Mouse (Mus musculus): ENCODE measurements around the gene Acer3. TPM values are rescaled to one million over a fixed set of nuclear protein-coding genes. Genes with fewer than 3 reads are reported as not detected.
A peak's percentile ranks its signal among the peaks of the same experiment; 100 is the strongest.
"Not testable (repeated sequence)": the region's sequence is repeated elsewhere in the genome, so short reads cannot be mapped to it uniquely, and the experiment has no call there.

Gene Acer3
- polyA plus RNA-seq, 1 experiment from 2014 or later, result 21.5 TPM

DNA sequence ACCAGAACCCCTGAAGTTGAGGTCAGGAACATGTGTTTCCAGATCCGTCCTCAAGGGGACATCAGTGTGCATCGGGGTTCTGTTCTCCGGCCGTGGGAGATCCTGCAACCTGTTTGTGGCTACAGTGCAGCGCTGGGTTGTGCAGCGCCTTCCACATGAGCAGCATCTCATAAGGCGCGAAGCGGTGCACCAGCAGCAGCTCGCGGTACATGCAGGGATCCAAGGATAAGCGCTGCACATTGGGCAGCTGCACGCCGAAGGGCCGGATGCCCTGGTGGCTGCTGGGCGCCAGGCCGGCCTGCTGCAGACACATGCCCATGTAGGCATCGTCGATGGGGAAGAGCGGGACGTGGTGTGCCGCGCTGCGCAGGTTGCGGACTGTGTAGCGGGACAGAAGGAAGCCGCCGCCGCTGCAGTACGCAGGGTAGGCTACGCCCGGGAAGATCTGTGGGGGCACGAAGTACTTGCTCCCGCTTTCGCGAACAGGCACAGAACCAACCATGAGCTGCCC lies 127.4 kb downstream of the Acer3 start:
- H3K27ac ChIP-seq (replicated peaks; ENCODE audit: low read depth, low read length), result no peak overlapping the region
- ATAC-seq (replicated peaks; ENCODE audit: insufficient number of reproducible peaks, low FRiP score, low TSS enrichment, low read depth), result peak; percentile 61; the same call in 1 of the 2 replicates
- H3K27me3 ChIP-seq (ENCODE audit: control insufficient read depth, insufficient read depth, low read length), result peaks cover 34% of the 10 kb centered on the region

DNA sequence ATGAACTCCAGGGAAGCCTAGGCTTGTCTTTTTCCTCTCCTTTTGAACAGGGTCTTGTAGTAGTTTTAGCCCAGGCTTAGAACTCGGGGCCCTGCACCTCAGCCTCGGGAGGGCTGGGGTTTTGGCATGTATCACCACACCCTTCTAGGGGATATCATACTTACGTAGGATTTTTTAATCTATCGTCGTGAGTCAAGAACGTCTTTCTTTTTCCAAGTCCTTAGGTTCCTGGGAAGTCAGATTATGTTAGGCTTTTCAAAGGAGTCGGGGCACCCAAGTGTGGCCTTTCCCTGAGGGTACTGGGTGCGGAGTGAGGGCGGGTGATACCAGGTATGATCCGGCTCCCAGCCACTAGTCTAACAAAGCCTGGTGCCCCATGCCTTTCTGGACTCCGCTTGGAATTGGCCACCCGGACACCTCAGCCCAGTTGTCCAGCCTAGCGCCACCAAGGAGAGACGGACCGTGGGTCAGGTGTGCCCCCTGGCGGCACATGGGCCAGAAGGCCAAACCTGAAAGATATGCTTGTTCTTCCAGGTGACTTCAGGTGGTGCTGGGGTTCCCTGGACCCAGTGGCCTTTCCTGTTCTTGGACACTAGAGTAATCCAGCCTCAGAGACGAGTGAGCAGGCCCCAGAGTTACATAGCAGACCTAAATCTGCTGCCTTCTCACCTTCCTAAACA lies 129.3 kb downstream of the Acer3 start:
- 57% methylated on average over 17 of the region's 17 CpGs for WGBS
- Histone ChIP-seq H3K27ac (replicated peaks; ENCODE audit: low read depth, low read length) (no peak overlapping the region), H3K36me3 (replicated peaks; ENCODE audit: control insufficient read depth, insufficient read depth, low read depth, low read length) (no peaks in the 10 kb centered on the region), H3K4me2 (ENCODE audit: low read depth, low read length) (no peak overlapping the region), H3K27me3 (ENCODE audit: control insufficient read depth, insufficient read depth, low read length) (peaks cover 34% of the 10 kb centered on the region), H3K4me3 (ENCODE audit: low read depth, low read length) (no peak overlapping the region), H3K4me1 (ENCODE audit: control insufficient read depth, insufficient read depth, low read length) (peaks cover 7% of the 10 kb centered on the region), H3K9me3 (replicated peaks; ENCODE audit: control insufficient read depth, low read length) (no peaks in the 10 kb centered on the region), H3K9ac (replicated peaks; ENCODE audit: low read length) (no peak overlapping the region)
- ATAC-seq (replicated peaks; ENCODE audit: insufficient number of reproducible peaks, low FRiP score, low TSS enrichment, low read depth) (no peak), DNase-seq (ENCODE audit: low spot score) (no peak)

More for the DNA sequence above, 127.4 kb downstream of the Acer3 start:
- Histone ChIP-seq H3K9me3 (replicated peaks; ENCODE audit: control insufficient read depth, low read length) (no peaks in the 10 kb centered on the region), H3K4me1 (ENCODE audit: control insufficient read depth, insufficient read depth, low read length) (peaks cover 7% of the 10 kb centered on the region), H3K36me3 (replicated peaks; ENCODE audit: control insufficient read depth, insufficient read depth, low read depth, low read length) (no peaks in the 10 kb centered on the region), H3K4me3 (ENCODE audit: low read depth, low read length) (peak overlapping the region; percentile 34), H3K9ac (replicated peaks; ENCODE audit: low read length) (no peak overlapping the region), H3K4me2 (ENCODE audit: low read depth, low read length) (peak overlapping the region; percentile 60)
- peak; percentile 26 for DNase-seq (ENCODE audit: low spot score)
- 8% methylated on average over 36 of the region's 36 CpGs for WGBS

GRCm38 (mm10) chr7:98190578-98190977 lies 130.4 kb downstream of the Acer3 start:
- Histone ChIP-seq H3K4me3 (ENCODE audit: low read depth, low read length) (no peak overlapping the region), H3K27me3 (ENCODE audit: control insufficient read depth, insufficient read depth, low read length) (peaks cover 30% of the 10 kb centered on the region), H3K27ac (replicated peaks; ENCODE audit: low read depth, low read length) (no peak overlapping the region), H3K9ac (replicated peaks; ENCODE audit: low read length) (no peak overlapping the region), H3K4me2 (ENCODE audit: low read depth, low read length) (no peak overlapping the region), H3K9me3 (replicated peaks; ENCODE audit: control insufficient read depth, low read length) (no peaks in the 10 kb centered on the region), H3K4me1 (ENCODE audit: control insufficient read depth, insufficient read depth, low read length) (peaks cover 7% of the 10 kb centered on the region), H3K36me3 (replicated peaks; ENCODE audit: control insufficient read depth, insufficient read depth, low read depth, low read length) (no peaks in the 10 kb centered on the region)
- DNase-seq (ENCODE audit: low spot score) (no peak), ATAC-seq (replicated peaks; ENCODE audit: insufficient number of reproducible peaks, low FRiP score, low TSS enrichment, low read depth) (no peak)
- WGBS, result 84% methylated on average over 1 of the region's 1 CpGs

DNA sequence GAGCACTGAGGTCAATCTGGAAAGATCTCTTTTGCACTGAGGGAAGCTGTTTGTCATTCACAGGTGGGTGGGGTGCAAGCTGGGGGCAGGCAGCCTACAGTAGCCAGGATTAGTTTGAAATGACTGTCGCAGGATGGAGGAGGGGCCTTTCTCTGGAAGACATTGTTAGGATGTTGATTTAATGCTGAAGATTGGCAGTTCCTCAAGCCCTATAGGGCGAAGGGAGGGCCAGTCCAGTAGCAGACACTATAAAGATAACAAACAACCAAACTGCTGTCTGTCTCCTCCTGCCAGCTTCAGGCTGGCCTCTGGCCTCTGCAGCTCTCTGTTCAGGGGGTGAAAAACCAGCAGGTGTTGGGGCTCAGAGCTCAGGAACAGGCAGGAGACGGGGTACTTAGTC lies 131.3 kb downstream of the Acer3 start:
- DNase-seq (ENCODE audit: low spot score) (no peak), ATAC-seq (replicated peaks; ENCODE audit: insufficient number of reproducible peaks, low FRiP score, low TSS enrichment, low read depth) (no peak)
- Histone ChIP-seq H3K27ac (replicated peaks; ENCODE audit: low read depth, low read length) (no peak overlapping the region), H3K9ac (replicated peaks; ENCODE audit: low read length) (no peak overlapping the region), H3K4me1 (ENCODE audit: control insufficient read depth, insufficient read depth, low read length) (peaks cover 7% of the 10 kb centered on the region), H3K36me3 (replicated peaks; ENCODE audit: control insufficient read depth, insufficient read depth, low read depth, low read length) (no peaks in the 10 kb centered on the region), H3K27me3 (ENCODE audit: control insufficient read depth, insufficient read depth, low read length) (peaks cover 23% of the 10 kb centered on the region), H3K4me3 (ENCODE audit: low read depth, low read length) (no peak overlapping the region), H3K4me2 (ENCODE audit: low read depth, low read length) (no peak overlapping the region), H3K9me3 (replicated peaks; ENCODE audit: control insufficient read depth, low read length) (no peaks in the 10 kb centered on the region)
- 42% methylated on average over 3 of the region's 3 CpGs for WGBS

DNA sequence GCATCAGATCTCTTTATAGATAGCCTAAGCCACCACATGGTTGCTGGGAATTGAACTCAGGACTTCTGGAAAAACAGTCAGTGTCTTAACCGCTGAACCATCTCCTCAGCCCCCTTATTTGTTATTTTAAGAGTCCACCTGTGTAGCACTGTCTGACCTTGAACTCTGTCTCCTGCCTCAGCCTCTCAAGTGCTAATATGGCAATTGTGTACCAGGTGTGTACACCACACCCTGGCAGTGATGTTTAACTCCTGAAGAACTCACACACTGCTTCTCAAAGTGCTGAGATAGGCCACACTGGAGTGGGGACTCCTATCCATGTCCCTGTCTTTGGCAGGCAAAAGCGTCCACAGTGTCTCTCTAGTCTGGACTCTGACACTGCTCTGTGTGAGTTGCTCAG lies 132.3 kb downstream of the Acer3 start:
- H3K36me3 ChIP-seq (replicated peaks; ENCODE audit: control insufficient read depth, insufficient read depth, low read depth, low read length), result no peaks in the 10 kb centered on the region
- peaks cover 12% of the 10 kb centered on the region for H3K27me3 ChIP-seq (ENCODE audit: control insufficient read depth, insufficient read depth, low read length)
- WGBS, result 83% methylated on average over 2 of the region's 2 CpGs
- H3K27ac ChIP-seq (replicated peaks; ENCODE audit: low read depth, low read length), result no peak overlapping the region
- H3K4me2 ChIP-seq (ENCODE audit: low read depth, low read length), result no peak overlapping the region
- H3K9me3 ChIP-seq (replicated peaks; ENCODE audit: control insufficient read depth, low read length), result no peaks in the 10 kb centered on the region
- no peak overlapping the region for H3K9ac ChIP-seq (replicated peaks; ENCODE audit: low read length)
- no peaks in the 10 kb centered on the region for H3K4me1 ChIP-seq (ENCODE audit: control insufficient read depth, insufficient read depth, low read length)
- DNase-seq (ENCODE audit: low spot score) (no peak), ATAC-seq (replicated peaks; ENCODE audit: insufficient number of reproducible peaks, low FRiP score, low TSS enrichment, low read depth) (no peak)
- no peak overlapping the region for H3K4me3 ChIP-seq (ENCODE audit: low read depth, low read length)

DNA sequence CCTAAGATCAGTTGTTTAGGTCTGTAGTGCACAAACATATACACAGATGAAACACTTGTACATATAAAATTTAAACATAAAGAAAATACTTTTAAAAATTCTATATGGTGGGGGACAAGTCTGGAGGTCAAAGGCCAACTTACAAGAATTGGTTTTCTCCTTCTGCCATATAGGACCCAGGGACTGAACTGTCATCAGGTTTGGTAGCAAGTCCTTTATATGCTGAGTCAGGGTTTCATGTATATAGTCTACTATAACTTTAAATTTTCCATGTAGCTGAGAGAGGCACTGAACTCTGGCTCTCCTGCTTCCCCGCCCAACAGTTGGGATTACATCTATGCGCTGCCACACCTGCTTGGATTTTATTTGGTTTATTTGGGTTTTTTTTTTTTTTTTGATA lies 132.8 kb downstream of the Acer3 start:
- Histone ChIP-seq H3K9me3 (replicated peaks; ENCODE audit: control insufficient read depth, low read length) (no peaks in the 10 kb centered on the region), H3K9ac (replicated peaks; ENCODE audit: low read length) (no peak overlapping the region), H3K4me1 (ENCODE audit: control insufficient read depth, insufficient read depth, low read length) (no peaks in the 10 kb centered on the region), H3K27me3 (ENCODE audit: control insufficient read depth, insufficient read depth, low read length) (peaks cover 8% of the 10 kb centered on the region), H3K36me3 (replicated peaks; ENCODE audit: control insufficient read depth, insufficient read depth, low read depth, low read length) (no peaks in the 10 kb centered on the region), H3K4me2 (ENCODE audit: low read depth, low read length) (no peak overlapping the region), H3K27ac (replicated peaks; ENCODE audit: low read depth, low read length) (no peak overlapping the region), H3K4me3 (ENCODE audit: low read depth, low read length) (no peak overlapping the region)
- WGBS, result 94% methylated on average over 2 of the region's 2 CpGs
- ATAC-seq (replicated peaks; ENCODE audit: insufficient number of reproducible peaks, low FRiP score, low TSS enrichment, low read depth), result no peak
- DNase-seq (ENCODE audit: low spot score), result no peak

DNA sequence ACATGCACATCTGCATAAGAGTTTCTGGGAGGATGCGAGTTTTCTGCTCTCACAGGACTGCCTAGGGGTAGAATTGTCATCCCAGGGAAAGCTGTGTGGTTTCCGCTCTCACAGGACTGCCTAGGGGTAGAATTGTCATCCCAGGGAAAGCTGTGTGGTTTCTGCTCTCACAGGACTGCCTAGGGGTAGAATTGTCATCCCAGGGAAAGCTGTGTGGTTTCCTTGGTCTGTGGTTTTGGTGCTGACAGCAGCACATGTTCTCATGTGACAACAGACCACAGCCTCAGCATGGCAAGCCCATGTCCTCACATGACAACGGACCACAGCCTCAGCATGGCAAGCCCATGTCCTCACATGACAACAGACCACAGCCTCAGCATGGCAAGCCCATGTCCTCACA lies 133.7 kb downstream of the Acer3 start:
- not testable (repeated sequence) for H3K9me3 ChIP-seq (replicated peaks; ENCODE audit: control insufficient read depth, low read length); H3K4me3 ChIP-seq (ENCODE audit: low read depth, low read length); DNase-seq (ENCODE audit: low spot score); ATAC-seq (replicated peaks; ENCODE audit: insufficient number of reproducible peaks, low FRiP score, low TSS enrichment, low read depth); H3K27me3 ChIP-seq (ENCODE audit: control insufficient read depth, insufficient read depth, low read length); H3K9ac ChIP-seq (replicated peaks; ENCODE audit: low read length); H3K27ac ChIP-seq (replicated peaks; ENCODE audit: low read depth, low read length); H3K4me1 ChIP-seq (ENCODE audit: control insufficient read depth, insufficient read depth, low read length); H3K36me3 ChIP-seq (replicated peaks; ENCODE audit: control insufficient read depth, insufficient read depth, low read depth, low read length); H3K4me2 ChIP-seq (ENCODE audit: low read depth, low read length)
- 80% methylated on average over 3 of the region's 3 CpGs for WGBS

DNA sequence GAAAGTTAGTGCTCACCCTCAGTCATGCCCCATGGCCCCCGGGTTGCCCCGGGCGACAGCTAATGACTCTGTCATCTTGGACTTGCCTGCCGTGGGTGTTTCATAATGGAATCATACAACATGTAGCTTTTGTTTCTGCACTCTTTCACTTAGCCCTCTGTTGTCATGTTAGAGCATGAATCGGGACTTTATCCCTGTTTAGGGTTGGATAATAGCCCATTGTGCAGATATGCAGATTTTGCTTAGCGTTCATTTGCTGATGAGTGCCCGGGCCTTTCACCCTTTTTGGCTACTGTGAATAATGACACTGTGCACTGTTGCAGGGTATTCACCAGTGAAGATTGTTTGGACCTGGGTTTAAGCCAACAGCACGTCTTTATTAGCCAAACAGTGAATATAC lies 134.4 kb downstream of the Acer3 start:
- Histone ChIP-seq H3K27ac (replicated peaks; ENCODE audit: low read depth, low read length) (no peak overlapping the region), H3K4me1 (ENCODE audit: control insufficient read depth, insufficient read depth, low read length) (no peaks in the 10 kb centered on the region), H3K4me2 (ENCODE audit: low read depth, low read length) (no peak overlapping the region), H3K9ac (replicated peaks; ENCODE audit: low read length) (no peak overlapping the region), H3K4me3 (ENCODE audit: low read depth, low read length) (no peak overlapping the region), H3K27me3 (ENCODE audit: control insufficient read depth, insufficient read depth, low read length) (no peaks in the 10 kb centered on the region), H3K36me3 (replicated peaks; ENCODE audit: control insufficient read depth, insufficient read depth, low read depth, low read length) (no peaks in the 10 kb centered on the region), H3K9me3 (replicated peaks; ENCODE audit: control insufficient read depth, low read length) (no peaks in the 10 kb centered on the region)
- WGBS, result 66% methylated on average over 8 of the region's 8 CpGs
- ATAC-seq (replicated peaks; ENCODE audit: insufficient number of reproducible peaks, low FRiP score, low TSS enrichment, low read depth) (peak; percentile 62), DNase-seq (ENCODE audit: low spot score) (no peak)
